Mouse (Mus musculus) G1E-ER4 (cell line): Measurements from ENCODE around the gene Stk24. TPM values are rescaled to one million over a fixed set of nuclear protein-coding genes. Genes with fewer than 3 reads are reported as not detected.

ENCODE experiments used
- GATA1 ChIP-seq: IDR thresholded peaks from one replicate; pipeline ENCODE4 v1.8.0; 2012; ENCODE audit warnings: low read length, inconsistent platforms
- polyA plus RNA-seq: library from polyadenylated mRNA; stranded (reverse); fragments of >175 nt; gene quantifications from 2 replicates; pipeline ENCODE4 v1.2.3, GENCODE M21; 2012

Stk24 gene
- polyA plus RNA-seq, 1 experiment: 105 TPM

- TF ChIP-seq GATA1: no peak
These were observed 15.3 kb upstream of the Stk24 start for GRCm38 (mm10) chr14:121395125-121395524.

DNA sequence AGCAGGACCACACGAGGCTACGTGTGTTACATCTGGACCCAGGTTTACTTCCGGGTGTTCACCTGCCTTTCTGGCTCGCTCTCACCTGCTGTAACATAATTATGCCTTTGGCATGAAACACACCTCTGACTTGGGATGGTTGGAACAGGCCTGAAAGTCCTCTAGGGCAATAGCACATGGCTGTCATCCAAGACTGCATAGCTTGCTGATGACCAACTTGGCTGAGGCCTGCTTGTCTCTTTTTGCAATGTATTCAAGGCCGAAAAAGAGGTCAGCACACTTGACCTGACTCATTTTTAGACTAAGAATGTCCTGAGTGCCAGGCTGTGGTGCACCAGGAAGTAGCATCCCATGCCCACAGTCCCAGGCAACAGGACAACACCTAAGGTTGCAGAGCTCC, 12.1 kb upstream of the Stk24 start:
- no peak for TF ChIP-seq GATA1

GRCm38 (mm10) chr14:121387760-121388159, 7.9 kb upstream of the Stk24 start:
- TF ChIP-seq GATA1: no peak

DNA sequence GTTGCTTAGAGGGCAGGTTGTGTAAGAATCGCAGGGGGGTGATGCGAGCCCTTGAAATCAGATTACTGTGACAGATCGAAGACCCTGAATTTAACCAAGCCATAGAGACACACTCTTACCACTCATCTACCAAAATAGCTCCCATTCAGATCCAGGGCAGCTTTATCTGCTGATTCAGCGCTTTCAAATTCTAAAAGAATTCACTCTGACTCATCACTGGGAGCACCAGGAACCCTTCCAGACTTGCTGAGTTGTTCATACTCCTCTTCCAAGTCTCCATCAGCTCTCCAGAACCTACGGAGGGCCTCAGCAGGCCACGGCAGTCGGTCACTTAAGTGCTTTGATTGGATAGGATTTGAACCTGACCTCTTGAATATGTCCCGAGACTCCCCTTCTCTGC, 5.6 kb upstream of the Stk24 start:
- no peak for TF ChIP-seq GATA1

DNA sequence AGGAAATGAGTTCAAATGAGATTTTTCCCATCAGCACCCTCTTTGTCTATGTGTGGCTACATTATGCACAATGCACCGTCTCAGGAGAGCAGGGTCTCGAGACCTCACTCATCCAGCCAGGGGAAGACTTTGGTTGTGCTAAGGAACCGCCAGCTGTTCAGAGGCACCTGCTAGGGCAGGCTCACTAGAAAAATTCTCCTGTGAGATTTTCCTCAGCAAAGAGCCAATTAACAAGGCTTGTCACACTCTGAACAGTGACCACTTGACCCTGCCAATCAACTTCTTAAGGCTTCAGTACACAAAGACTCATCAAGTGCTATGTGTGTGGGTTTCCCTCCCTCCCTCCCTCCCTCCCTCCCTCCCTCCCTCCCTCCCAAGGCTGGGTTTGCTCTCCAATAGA, 4.0 kb upstream of the Stk24 start:
- TF ChIP-seq GATA1: no peak

- TF ChIP-seq GATA1: no peak
These were observed 540 bp downstream of the Stk24 start for GRCm38 (mm10) chr14:121379116-121379826.

- no peak for TF ChIP-seq GATA1
These were observed 1.3 kb downstream of the Stk24 start for GRCm38 (mm10) chr14:121378243-121379115.

DNA sequence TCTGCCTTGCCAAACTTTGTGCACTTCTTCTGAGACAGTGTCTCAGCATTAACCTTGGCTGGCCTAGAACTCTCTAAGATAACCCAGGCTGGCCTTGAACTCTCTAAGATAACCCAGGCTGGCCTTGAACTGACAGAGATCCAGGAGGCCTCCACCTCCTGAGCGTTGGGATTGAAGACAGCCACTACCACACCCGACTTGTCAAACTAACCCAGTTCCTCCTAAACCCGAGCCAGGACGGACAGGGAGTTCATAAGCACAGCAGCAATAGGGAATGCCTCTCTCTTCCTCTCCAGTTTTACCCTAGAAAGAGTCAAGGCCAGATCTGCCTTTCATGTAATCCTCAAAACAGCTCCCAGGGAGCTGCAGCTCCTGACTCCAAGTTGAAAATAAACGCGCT, 3.2 kb downstream of the Stk24 start:
- no peak for TF ChIP-seq GATA1

DNA sequence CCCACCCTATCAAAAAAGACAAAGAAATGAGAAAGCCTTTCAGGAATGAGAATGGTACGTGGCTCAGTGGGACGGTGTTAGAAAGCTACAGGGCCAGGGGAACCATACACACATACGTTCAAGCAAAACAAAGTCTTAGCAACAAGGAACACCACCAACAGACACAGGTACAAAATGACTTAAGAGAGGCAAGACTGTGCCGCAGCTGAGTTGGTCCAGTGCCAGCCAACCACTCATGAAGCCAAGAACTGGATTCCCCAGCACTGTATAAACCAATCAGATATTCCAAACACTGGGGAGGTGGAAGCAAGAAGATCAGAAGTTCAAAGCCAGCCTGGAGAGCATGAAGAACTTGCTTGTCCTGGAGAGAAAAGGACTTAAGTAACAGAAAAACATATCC, 5.9 kb downstream of the Stk24 start:
- TF ChIP-seq GATA1: no peak

- TF ChIP-seq GATA1: no peak
These were observed 6.8 kb downstream of the Stk24 start for GRCm38 (mm10) chr14:121373020-121373419.

- TF ChIP-seq GATA1: no peak
These were observed 7.6 kb downstream of the Stk24 start for GRCm38 (mm10) chr14:121371911-121372820.

DNA sequence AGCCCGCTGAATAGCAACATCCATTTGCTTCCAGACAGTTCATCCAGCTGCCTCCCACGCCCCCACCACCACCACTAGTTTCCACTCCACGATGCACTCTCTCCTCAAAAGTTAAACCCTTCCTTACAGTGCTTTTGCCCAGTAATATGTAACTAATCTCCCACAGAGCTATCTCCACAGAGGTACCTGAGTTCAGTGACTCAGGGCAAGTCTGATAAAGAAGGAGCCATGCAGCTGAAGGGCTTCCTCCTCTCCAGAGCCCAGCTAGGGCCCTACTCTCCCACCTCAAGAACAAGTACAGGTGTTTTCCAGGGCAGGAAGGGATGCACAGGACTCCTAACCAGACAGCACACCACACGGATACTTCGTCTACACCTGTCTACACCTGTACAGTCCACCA, 10.4 kb downstream of the Stk24 start:
- TF ChIP-seq GATA1: no peak

DNA sequence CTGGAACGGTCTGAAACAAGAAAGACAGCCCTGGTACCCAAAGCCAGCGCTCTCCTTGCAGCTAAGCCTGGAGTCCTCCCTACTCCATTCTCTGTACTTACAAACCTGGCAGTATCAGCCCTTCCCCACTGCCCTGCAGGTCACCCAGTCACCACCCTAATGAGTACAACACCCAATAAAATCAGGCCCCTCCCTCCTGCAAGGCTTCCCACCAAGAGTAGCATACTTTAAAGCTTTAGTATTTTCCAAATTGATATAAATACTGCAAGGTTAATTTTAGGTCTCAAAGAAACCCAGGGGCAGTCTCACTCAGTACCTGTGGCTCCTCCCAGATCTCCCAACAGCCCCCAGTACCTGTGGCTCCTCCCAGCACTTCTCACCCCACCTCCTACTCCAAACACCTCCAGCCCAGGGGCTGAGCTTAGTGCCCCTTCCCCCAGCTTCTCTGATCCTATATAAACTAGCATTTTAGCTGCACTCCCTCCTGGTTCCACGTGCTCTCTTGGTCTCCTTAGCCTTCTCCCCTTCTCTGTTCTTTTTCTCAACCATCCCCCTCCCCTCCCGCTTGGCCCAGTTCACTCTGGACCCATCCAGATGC, 11.6 kb downstream of the Stk24 start:
- TF ChIP-seq GATA1: no peak

DNA sequence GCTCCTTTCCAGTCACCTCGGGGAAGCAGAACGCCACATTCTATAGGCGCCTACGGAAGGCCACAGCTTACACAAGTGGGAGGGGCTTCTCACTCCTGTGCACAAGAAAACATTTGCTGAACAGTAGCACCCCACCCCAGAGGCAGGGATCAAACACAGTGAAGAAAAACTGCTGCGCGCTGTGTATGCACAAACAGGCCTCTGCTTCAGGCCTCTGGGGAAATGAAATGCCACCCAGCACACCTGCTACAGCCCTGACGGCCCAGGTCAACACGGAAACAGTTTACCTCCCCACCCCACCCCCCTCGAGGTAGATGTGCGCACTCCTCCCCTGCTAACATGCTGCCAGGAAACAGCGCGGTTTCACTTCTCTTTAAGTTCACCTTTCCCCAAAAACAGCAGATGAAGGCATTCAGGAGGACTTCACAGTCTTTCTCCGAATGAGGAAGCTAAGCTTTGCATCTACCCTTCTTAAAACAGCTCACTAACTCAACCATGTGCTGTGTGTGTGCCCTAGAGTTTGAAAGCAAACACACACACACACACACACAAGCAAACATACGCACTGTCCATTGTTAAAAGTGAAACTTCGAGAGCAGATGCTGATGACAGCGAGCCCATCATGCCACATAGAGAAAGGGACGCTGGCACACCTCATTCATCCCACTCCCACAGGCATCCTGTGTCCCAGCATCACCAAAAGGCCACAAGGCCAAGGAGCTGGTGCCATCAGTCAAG, 13.7 kb downstream of the Stk24 start:
- TF ChIP-seq GATA1: no peak

GRCm38 (mm10) chr14:121365390-121365789, 14.4 kb downstream of the Stk24 start:
- TF ChIP-seq GATA1: peak; percentile 15

- no peak for TF ChIP-seq GATA1
These were observed 15.5 kb downstream of the Stk24 start for GRCm38 (mm10) chr14:121364282-121364681.
